Mouse (Mus musculus): ENCODE data around the gene Vil1.

Vil1 gene

GRCm38 (mm10) chr1:74408589-74409504 lies at the start of gene Vil1:
Gene Vil1 (plus strand): TSS chr1:74409376.
- no peak for DNase-seq

GRCm38 (mm10) chr1:74359952-74360517 lies 49.1 kb upstream of the Vil1 start:
- DNase-seq: no peak

GRCm38 (mm10) chr1:74361812-74362211 lies 47.4 kb upstream of the Vil1 start, which contains the start of gene Catip:
Gene Catip (plus strand): TSS chr1:74362108.
- peak; percentile 71 for DNase-seq

GRCm38 (mm10) chr1:74362325-74363229 lies 46.6 kb upstream of the Vil1 start:
- no peak for DNase-seq

GRCm38 (mm10) chr1:74363437-74363836 lies 45.7 kb upstream of the Vil1 start:
- no peak for DNase-seq

- no peak for DNase-seq
Measured at GRCm38 (mm10) chr1:74364270-74364669, 44.9 kb upstream of the Vil1 start.

GRCm38 (mm10) chr1:74367886-74368645 lies 41.1 kb upstream of the Vil1 start:
- peak; percentile 49 for DNase-seq

- DNase-seq: no peak
Measured at GRCm38 (mm10) chr1:74370040-74370439, 39.1 kb upstream of the Vil1 start.

- no peak for DNase-seq
Measured at GRCm38 (mm10) chr1:74373372-74373771, 35.8 kb upstream of the Vil1 start.

GRCm38 (mm10) chr1:74374980-74375379 lies 34.2 kb upstream of the Vil1 start, which contains the start of gene Slc11a1:
Gene Slc11a1 (plus strand): TSS chr1:74375195.
- no peak for DNase-seq

GRCm38 (mm10) chr1:74375561-74375960 lies 33.6 kb upstream of the Vil1 start:
- DNase-seq: no peak

GRCm38 (mm10) chr1:74376396-74376795 lies 32.8 kb upstream of the Vil1 start:
- DNase-seq: no peak

GRCm38 (mm10) chr1:74379058-74379504 lies 30.1 kb upstream of the Vil1 start:
- no peak for DNase-seq

- DNase-seq: no peak
Measured at GRCm38 (mm10) chr1:74380484-74380883, 28.7 kb upstream of the Vil1 start.

- no peak for DNase-seq
Measured at GRCm38 (mm10) chr1:74381588-74382021, 27.6 kb upstream of the Vil1 start.

- DNase-seq: no peak
Measured at GRCm38 (mm10) chr1:74383385-74383784, 25.8 kb upstream of the Vil1 start.

- DNase-seq: no peak
Measured at GRCm38 (mm10) chr1:74384525-74384924, 24.7 kb upstream of the Vil1 start.

GRCm38 (mm10) chr1:74385064-74385463 lies 24.1 kb upstream of the Vil1 start:
- DNase-seq: no peak

GRCm38 (mm10) chr1:74385531-74385930 lies 23.6 kb upstream of the Vil1 start:
- no peak for DNase-seq

GRCm38 (mm10) chr1:74386363-74386713 lies 22.8 kb upstream of the Vil1 start:
- DNase-seq: no peak

- DNase-seq: peak; percentile 81
Measured at GRCm38 (mm10) chr1:74386714-74387385, 22.3 kb upstream of the Vil1 start.
